Mouse (Mus musculus) kidney, adult 2 months (tissue): ENCODE data around the gene Akap2. TPM values are rescaled to one million over a fixed set of nuclear protein-coding genes. Genes with fewer than 3 reads are reported as not detected.

Source experiments
- DNase-seq: peaks from one replicate; pipeline ENCODE4 v3.0.0; 2021
- H3K27ac ChIP-seq: fragments of 200-500 bp; 2 replicates; pipeline ENCODE4 v1.5.1; 2012; ENCODE audit warnings: low read depth, low read length, control low read depth, inconsistent platforms; ENCODE audit not compliant: insufficient read depth
- H3K27me3 ChIP-seq: fragments of 200-500 bp; replicated peaks from 2 replicates; pipeline ENCODE4 v1.6.1; 2012; ENCODE audit warnings: mild to moderate bottlenecking, moderate library complexity, low read length, inconsistent platforms; ENCODE audit not compliant: control insufficient read depth, insufficient read depth
- H3K36me3 ChIP-seq: fragments of 200-500 bp; 2 replicates; pipeline ENCODE4 v1.6.1; 2012; ENCODE audit warnings: mild to moderate bottlenecking, moderate library complexity, low read length, inconsistent platforms; ENCODE audit not compliant: control insufficient read depth, insufficient read depth
- H3K4me1 ChIP-seq: fragments of 200-500 bp; 2 replicates; pipeline ENCODE4 v1.6.1; 2011; ENCODE audit warnings: low read length; ENCODE audit not compliant: control insufficient read depth, insufficient read depth
- H3K4me3 ChIP-seq: fragments of 200-500 bp; 2 replicates; pipeline ENCODE4 v1.5.1; 2011; ENCODE audit warnings: mild to moderate bottlenecking, low read depth, low read length, control low read depth; ENCODE audit not compliant: insufficient read depth
- CTCF ChIP-seq: fragments of 200-500 bp; conservative IDR thresholded peaks from 2 replicates; pipeline ENCODE4 v1.5.1; 2011; ENCODE audit warnings: low read depth, mild to moderate bottlenecking, control low read depth, low read length, moderate library complexity, mixed read lengths; ENCODE audit not compliant: insufficient read depth, insufficient read length
- POLR2A ChIP-seq: fragments of 200-500 bp; IDR thresholded peaks from one replicate; pipeline ENCODE4 v1.6.1; 2011; ENCODE audit warnings: low read depth, low read length, control low read depth
- WGBS: fragments of 180-500 bp; shearing (Covaris S2); methylation state at CpG from one replicate; pipeline ENCODE4 v1.1.7; 2018; 5-methylcytosine and 5-hydroxymethylcytosine counted together
- polyA plus RNA-seq: library from polyadenylated mRNA; depleted of rRNA; stranded (reverse); fragments of >200 nt; gene quantifications from 2 replicates; pipeline ENCODE4 v1.2.3, GENCODE M21; 2012

The Akap2 gene
- polyA plus RNA-seq, 1 experiment: 126 TPM

DNA sequence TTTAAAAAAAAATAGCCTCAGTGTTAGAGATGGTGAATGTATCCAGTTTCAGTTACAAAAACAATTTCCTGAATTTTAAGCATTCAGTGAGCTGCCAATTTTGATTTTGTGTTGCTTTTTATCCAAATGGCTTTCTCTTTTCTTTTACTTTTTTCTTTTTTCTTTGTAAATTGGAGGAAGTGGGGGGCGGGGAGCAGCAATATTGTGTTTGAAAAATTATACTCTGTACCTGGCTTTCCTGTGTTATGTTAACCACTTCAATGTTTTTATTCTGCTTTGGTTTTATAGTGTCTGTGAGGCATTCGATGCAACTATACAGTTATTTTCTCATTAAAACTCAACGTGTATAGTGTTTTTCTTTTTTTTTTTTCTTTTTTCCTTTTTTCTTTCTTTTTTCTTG is 179.2 kb downstream of the Akap2 start:
- TF ChIP-seq POLR2A (no peak), CTCF (no peak)
- no peak overlapping the region for H3K4me3 ChIP-seq

GRCm38 (mm10) chr4:57901210-57901609 is 183.8 kb downstream of the Akap2 start:
- Histone ChIP-seq H3K27me3 (no peaks in the 10 kb centered on the region), H3K27ac (no peak overlapping the region), H3K4me1 (no peaks in the 10 kb centered on the region), H3K36me3 (no peaks in the 10 kb centered on the region), H3K4me3 (no peak overlapping the region)
- TF ChIP-seq CTCF (peak; percentile 93), POLR2A (no peak)
- peak; percentile 43 for DNase-seq
- WGBS: 1% methylated on average over 4 of the region's 4 CpGs

More for the DNA sequence above, 179.2 kb downstream of the Akap2 start:
- no peak for DNase-seq
- WGBS: 65% methylated on average over 3 of the region's 3 CpGs
- H3K27ac ChIP-seq: no peak overlapping the region
- no peaks in the 10 kb centered on the region for H3K4me1 ChIP-seq
- no peaks in the 10 kb centered on the region for H3K27me3 ChIP-seq
- H3K36me3 ChIP-seq: no peaks in the 10 kb centered on the region

GRCm38 (mm10) chr4:57902619-57903018 is 185.2 kb downstream of the Akap2 start:
- no peak overlapping the region for H3K4me3 ChIP-seq
- H3K4me1 ChIP-seq: no peaks in the 10 kb centered on the region
- no peaks in the 10 kb centered on the region for H3K27me3 ChIP-seq
- 78% methylated on average over 5 of the region's 5 CpGs for WGBS
- TF ChIP-seq CTCF (no peak), POLR2A (no peak)
- no peak overlapping the region for H3K27ac ChIP-seq
- DNase-seq: no peak
- no peaks in the 10 kb centered on the region for H3K36me3 ChIP-seq

- H3K36me3 ChIP-seq: no peaks in the 10 kb centered on the region
- peak; percentile 71 for DNase-seq
- no peak for TF ChIP-seq POLR2A
- TF ChIP-seq CTCF: peak; percentile 88
- H3K4me1 ChIP-seq: no peaks in the 10 kb centered on the region
- no peak overlapping the region for H3K4me3 ChIP-seq
- no peaks in the 10 kb centered on the region for H3K27me3 ChIP-seq
- H3K27ac ChIP-seq: no peak overlapping the region
- WGBS: 6% methylated on average over 5 of the region's 5 CpGs
Observed at GRCm38 (mm10) chr4:57904211-57904610, 186.8 kb downstream of the Akap2 start.

DNA sequence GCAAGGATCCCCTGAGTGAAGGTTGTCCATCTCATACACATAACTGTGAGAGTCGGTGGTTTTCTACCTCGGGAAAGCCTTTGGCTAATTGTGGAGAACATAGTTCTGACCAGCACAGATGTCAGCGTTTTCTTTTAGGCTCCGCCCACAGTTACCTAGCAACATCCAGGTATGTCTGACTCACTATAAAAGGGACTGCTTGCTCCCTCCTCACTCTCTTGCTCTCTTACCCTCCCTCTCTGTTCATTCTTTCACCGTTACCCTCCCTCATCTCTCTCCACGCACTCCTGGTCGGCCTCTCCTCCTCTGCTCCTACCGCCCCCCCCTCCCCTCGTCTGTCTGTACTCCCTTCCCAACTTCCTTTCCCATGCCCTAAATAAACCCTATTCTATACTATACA is 187.2 kb downstream of the Akap2 start:
- TF ChIP-seq POLR2A (no peak), CTCF (no peak)
- H3K36me3 ChIP-seq: no peaks in the 10 kb centered on the region
- H3K27me3 ChIP-seq: no peaks in the 10 kb centered on the region
- no peak overlapping the region for H3K4me3 ChIP-seq
- WGBS: 18% methylated on average over 8 of the region's 9 CpGs
- H3K27ac ChIP-seq: no peak overlapping the region
- no peaks in the 10 kb centered on the region for H3K4me1 ChIP-seq
- DNase-seq: peak; percentile 77

DNA sequence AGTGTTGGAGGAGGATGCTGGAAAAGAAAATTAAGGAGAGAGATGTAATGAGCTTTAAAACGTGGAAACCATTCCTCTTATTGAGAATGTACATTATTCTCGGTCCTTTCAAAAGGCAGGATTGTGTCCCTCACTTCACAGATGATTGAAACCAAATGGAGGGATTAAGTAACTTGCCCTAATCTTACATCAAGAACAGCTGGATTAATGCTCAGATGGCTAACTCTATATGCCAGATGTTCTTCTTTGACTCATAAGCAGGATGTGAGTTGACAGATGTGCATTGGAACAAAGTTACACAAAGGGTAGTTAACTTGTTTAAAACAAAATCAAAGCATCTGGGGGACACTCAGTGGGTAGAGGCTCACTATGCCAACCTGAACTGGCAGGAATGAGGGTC is 189.3 kb downstream of the Akap2 start:
- Histone ChIP-seq H3K27me3 (no peaks in the 10 kb centered on the region), H3K4me3 (no peak overlapping the region), H3K4me1 (no peaks in the 10 kb centered on the region), H3K27ac (no peak overlapping the region), H3K36me3 (no peaks in the 10 kb centered on the region)
- WGBS: 53% methylated on average over 2 of the region's 2 CpGs
- no peak for DNase-seq
- TF ChIP-seq CTCF (no peak), POLR2A (no peak)

DNA sequence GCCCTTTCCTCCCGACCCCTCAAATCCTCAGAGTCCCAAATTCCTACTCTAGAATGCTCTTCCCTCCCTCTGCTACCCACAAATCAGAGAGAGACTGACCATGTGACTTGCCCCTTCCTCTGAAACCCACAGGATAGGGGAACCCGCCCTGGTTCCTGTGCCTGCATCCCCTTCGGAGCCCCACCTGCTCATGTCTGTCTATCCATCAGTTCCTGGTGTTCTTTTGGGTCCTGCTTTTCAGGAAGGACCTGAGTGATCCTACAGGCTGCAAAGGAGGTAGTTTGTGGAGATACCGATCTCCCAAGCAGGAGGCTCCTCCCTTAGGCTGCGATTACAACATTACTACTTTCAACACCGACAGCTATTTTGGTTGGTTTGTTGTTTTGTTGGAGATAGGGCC is 191.4 kb downstream of the Akap2 start:
- TF ChIP-seq POLR2A: no peak
- no peak for TF ChIP-seq CTCF
- Histone ChIP-seq H3K27me3 (no peaks in the 10 kb centered on the region), H3K4me1 (peaks cover 1% of the 10 kb centered on the region; the same call in 1 of the 2 replicates), H3K27ac (no peak overlapping the region), H3K4me3 (no peak overlapping the region), H3K36me3 (no peaks in the 10 kb centered on the region)
- DNase-seq: no peak
- WGBS: 61% methylated on average over 6 of the region's 6 CpGs

DNA sequence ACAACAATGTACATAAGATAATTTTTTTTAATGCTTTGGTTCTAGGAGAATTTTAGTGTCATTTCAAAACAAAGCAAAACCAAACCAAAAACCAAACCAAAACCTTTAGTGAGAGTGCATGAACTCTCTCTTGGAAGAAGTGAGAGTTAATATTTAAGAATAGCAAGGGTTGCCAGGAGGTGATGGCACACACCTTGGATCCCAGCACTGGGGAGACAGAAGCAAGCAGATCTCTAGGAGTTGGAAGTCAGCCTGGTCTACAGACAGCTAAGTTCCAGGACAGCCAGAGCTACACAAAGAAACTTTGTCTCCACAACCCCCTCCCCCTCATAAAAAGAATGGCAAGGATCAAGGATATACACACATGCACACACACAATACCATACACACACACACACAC is 195.6 kb downstream of the Akap2 start:
- no peak overlapping the region for H3K27ac ChIP-seq
- TF ChIP-seq CTCF (no peak), POLR2A (no peak)
- H3K27me3 ChIP-seq: no peaks in the 10 kb centered on the region
- peaks cover 20% of the 10 kb centered on the region for H3K4me1 ChIP-seq
- DNase-seq: peak; percentile 87
- H3K4me3 ChIP-seq: no peak overlapping the region
- no peaks in the 10 kb centered on the region for H3K36me3 ChIP-seq
